29 mouse cellular contexts compared by ENCODE assay signal in genomic region chr14:73576336-73576735, GRCm38 (mm10). TPM values are rescaled to one million over a fixed set of nuclear protein-coding genes. Genes with fewer than 3 reads are reported as not detected.
DNase-seq lines count a peak whose midpoint lies in the region; TF ChIP-seq lines count a peak whose summit lies in the region.
"Had no signal": no experiment of that assay in that cellular context is flagged by ENCODE, and none has a peak within 500 bp of the region (broad histone marks: within the 10 kb centered on the region; RNA-seq: fewer than 3 reads in every experiment).

No protein-coding gene starts in this region.

- TF ChIP-seq CTCF in liver, adult 2 months (IDR thresholded peaks at IDR 0.05; ENCODE audit: low read depth, low read length) = no peak
- TF ChIP-seq CTCF in lung, adult 2 months (IDR thresholded peaks at IDR 0.05; ENCODE audit: insufficient read depth, low read length) = no peak

- H3K36me3 ChIP-seq in liver, adult 2 months (ENCODE audit: control insufficient read depth, insufficient read depth, low read length) = peaks cover 32% of the 10 kb centered on the region

- DNase-seq in adrenal gland, adult (ENCODE audit: inconsistent age in 2 of 2, low spot score in 1 of 2) = peak; percentile 25 to 61
- DNase-seq in adrenal gland, postnatal 4 days (ENCODE audit: low spot score in 2 of 2) = no peak
- DNase-seq in liver, adult 2 months (ENCODE audit: extremely low read depth, low read depth, low spot score) = peak; percentile 62
- no peak for DNase-seq in liver
- peak; percentile 67 for DNase-seq in R1 (ENCODE audit: low read depth, low spot score)
- DNase-seq in adrenal gland, postnatal 25 days = peak; percentile 10
- DNase-seq in left cerebral cortex, postnatal 10 days (ENCODE audit: extremely low spot score in 1 of 2, low spot score in 2 of 2) = no peak
- DNase-seq in lung, adult 2 months = no peak
- DNase-seq: cerebellum, adult 9-10 months; cerebellum, postnatal 36 days; gastrocnemius, postnatal 10 days; heart, postnatal 10 days; layer of hippocampus, adult 9-11 months; liver, postnatal 0 days; lung, postnatal 4 days; retina, postnatal 1 day; right cerebral cortex, postnatal 14 days; thymus, postnatal 14 days had no signal

- H3K79me2 ChIP-seq in liver, adult 2 months (ENCODE audit: control insufficient read depth, insufficient read depth, low read length) = peaks cover 10% of the 10 kb centered on the region; the same call in 1 of the 2 replicates

- H3K4me1 ChIP-seq in liver, adult 2 months (ENCODE audit: control insufficient read depth, insufficient read depth, low read length) = peaks cover 3% of the 10 kb centered on the region; the same call in 1 of the 2 replicates
- no peaks in the 10 kb centered on the region for H3K4me1 ChIP-seq in lung, adult 2 months (ENCODE audit: control insufficient read depth, insufficient read depth, low read length)
- H3K4me1 ChIP-seq: embryonic facial prominence, embryonic 13.5 days; forebrain, embryonic 10.5 days; limb, embryonic 12.5 days; midbrain, embryonic 12.5 days; neural tube, embryonic 12.5 days had no signal

- H3K27ac ChIP-seq in liver, adult 2 months (replicated peaks; ENCODE audit: insufficient read depth, low read depth, low read length) = no peak overlapping the region
- H3K27ac ChIP-seq: embryonic facial prominence, embryonic 13.5 days; forebrain, embryonic 10.5 days; heart, embryonic 13.5 days; hindbrain, embryonic 14.5 days; kidney, postnatal 0 days; limb, embryonic 12.5 days; liver, embryonic 12.5 days; midbrain, embryonic 12.5 days; neural tube, embryonic 12.5 days had no signal

- H3K4me3 ChIP-seq in liver, adult 2 months (ENCODE audit: insufficient read depth, low read depth, low read length) = no peak overlapping the region
- no peak overlapping the region for H3K4me3 ChIP-seq in lung, adult 2 months (replicated peaks; ENCODE audit: extremely low read depth, low read depth, low read length)
- H3K4me3 ChIP-seq: embryonic facial prominence, embryonic 13.5 days; forebrain, embryonic 10.5 days; heart, embryonic 13.5 days; limb, embryonic 12.5 days; liver, embryonic 12.5 days; megakaryocyte, embryonic 14.5 days; midbrain, embryonic 12.5 days; myocyte; neural tube, embryonic 12.5 days had no signal

- no peak overlapping the region for H3K9ac ChIP-seq in liver, adult 2 months (ENCODE audit: low read depth, low read length)
- H3K9ac ChIP-seq: embryonic facial prominence, embryonic 13.5 days; heart, embryonic 13.5 days; hindbrain, embryonic 14.5 days; limb, embryonic 12.5 days; liver, embryonic 12.5 days; liver, postnatal 0 days; midbrain, embryonic 12.5 days; neural tube, embryonic 12.5 days had no signal

- H3K27me3 ChIP-seq in liver, adult 2 months (ENCODE audit: control insufficient read depth, insufficient read depth, low read length) = no peaks in the 10 kb centered on the region
- H3K27me3 ChIP-seq: embryonic facial prominence, embryonic 13.5 days; heart, embryonic 13.5 days; limb, embryonic 12.5 days; liver, embryonic 12.5 days; megakaryocyte, embryonic 14.5 days; midbrain, embryonic 12.5 days; neural tube, embryonic 12.5 days had no signal

- no peak for TF ChIP-seq POLR2A in liver, adult 2 months (IDR thresholded peaks at IDR 0.05; ENCODE audit: extremely low read depth, insufficient read depth, low read length)
- no peak for TF ChIP-seq POLR2A in lung, adult 2 months (IDR thresholded peaks at IDR 0.05; ENCODE audit: borderline replicate concordance, extremely low read depth, low read depth, low read length)

- intact Hi-C loops in left cerebral cortex, postnatal 10 days (cut with DNase I) = loop anchor here (10.0 kb wide), 2 partner anchors 1068 to 1128 kb away; partner anchors contain the start of gene Htr2a

RNA-seq across cellular contexts. Expression of gene Nudt15, which starts 28.3 kb away (rescaled TPM):
- 1 to 10 TPM; 5.0 to 7.0 TPM for total RNA-seq in adrenal gland, postnatal 4 days (2021)
- 1.1 and 1.2 TPM in 2 replicates for total RNA-seq in liver, adult 2 months (2014; rRNA removed)
- 0.86 and 0.92 TPM in 2 replicates for polyA plus RNA-seq in liver, adult 2 months (2012; rRNA removed)
- 6.9 and 8.5 TPM in 2 replicates for total RNA-seq in adrenal gland, postnatal 25 days (2021)
- total RNA-seq in left cerebral cortex, postnatal 10 days (2021) = 1 to 10 TPM; 6.9 to 7.9 TPM
- 0.80 and 1.3 TPM in 2 replicates for polyA plus RNA-seq in lung, adult 2 months (2012; rRNA removed)

RNA-seq across cellular contexts. Expression of gene Sucla2, which starts 51.2 kb away (rescaled TPM):
- total RNA-seq in adrenal gland, postnatal 4 days (2021) = 100 to 1,000 TPM; 205 to 240 TPM
- total RNA-seq in liver, adult 2 months (2014; rRNA removed) = 137 and 183 TPM in 2 replicates
- polyA plus RNA-seq in liver, adult 2 months (2012; rRNA removed) = 36.5 and 38.1 TPM in 2 replicates
- total RNA-seq in adrenal gland, postnatal 25 days (2021) = 291 and 342 TPM in 2 replicates
- 100 to 1,000 TPM; 141 to 150 TPM for total RNA-seq in left cerebral cortex, postnatal 10 days (2021)
- polyA plus RNA-seq in lung, adult 2 months (2012; rRNA removed) = 8.5 and 13.9 TPM in 2 replicates

Comparison
In these comparisons a context has a peak if more than half of its experiments do, and no peak if none do; other contexts are left out.
1. DNase-seq: peak in adrenal gland, adult (2 of 2), liver, adult 2 months (single experiment), R1 (single experiment) and adrenal gland, postnatal 25 days (single experiment); none in adrenal gland, postnatal 4 days (0 of 2), liver (single experiment), left cerebral cortex, postnatal 10 days (0 of 2) and lung, adult 2 months (single experiment).